Mouse (Mus musculus) hindbrain, embryonic 12.5 days (tissue): ENCODE results near the gene Cyp21a1. TPM values are rescaled to one million over a fixed set of nuclear protein-coding genes. Genes with fewer than 3 reads are reported as not detected.

ENCODE experiments used
- microRNA-seq: library from miRNA; unstranded; fragments of <30 nt; microRNA quantifications from one replicate; pipeline ENCODE4, GENCODE M21; 2017
- polyA plus RNA-seq: library from polyadenylated mRNA; unstranded; fragments of >200 nt; fragmentation: Nextera tagmentation; extraction: Ambion mirVana; gene quantifications from 2 replicates; pipeline ENCODE4 v1.2.1, GENCODE M21; 2016

The Cyp21a1 gene
- polyA plus RNA-seq, 1 experiment from 2014 or later, result not detected

Small RNAs within 50 kb of the gene (microRNA-seq; reads per million reads assigned to microRNA genes)
- not detected for gene Gm27471
- gene Mir6970, result 2.2 reads per million
- 3.3 reads per million, percentile 5 among the genes with 10 or more reads in this experiment for gene Mir6971

Other genes starting within 250 kb of the Cyp21a1 start
- gene Notch4, start 240.3 kb downstream of the Cyp21a1 start, polyA plus RNA-seq, result 8.9 and 13.1 TPM in 2 replicates
- 3.5 and 4.3 TPM in 2 replicates for gene Gpsm3, start 214.8 kb downstream of the Cyp21a1 start, polyA plus RNA-seq
- 17.9 and 18.7 TPM in 2 replicates for gene Pbx2, start 213.3 kb downstream of the Cyp21a1 start, polyA plus RNA-seq
- gene Ager, start 206.7 kb downstream of the Cyp21a1 start, polyA plus RNA-seq, result 1.9 and 2.9 TPM in 2 replicates
- 214 and 228 TPM in 2 replicates for gene Rnf5, start 200.9 kb downstream of the Cyp21a1 start, polyA plus RNA-seq
- gene Agpat1, start 200.3 kb downstream of the Cyp21a1 start, polyA plus RNA-seq, result 76.9 and 79.0 TPM in 2 replicates
- gene Egfl8, start 188.6 kb downstream of the Cyp21a1 start, polyA plus RNA-seq, result 5.3 and 7.4 TPM in 2 replicates
- 20.9 and 21.7 TPM in 2 replicates for gene Ppt2, start 176.1 kb downstream of the Cyp21a1 start, polyA plus RNA-seq
- gene Prrt1, start 175.0 kb downstream of the Cyp21a1 start, polyA plus RNA-seq, result 3.0 and 3.1 TPM in 2 replicates
- gene Fkbpl, start 159.8 kb downstream of the Cyp21a1 start, polyA plus RNA-seq, result 15.7 and 16.2 TPM in 2 replicates
- gene Atf6b, start 157.4 kb downstream of the Cyp21a1 start, polyA plus RNA-seq, result 114 and 119 TPM in 2 replicates
- 0.04 and 0.05 TPM in 2 replicates for gene Tnxb, start 134.0 kb downstream of the Cyp21a1 start, polyA plus RNA-seq
- not detected in 2 replicates for gene C4b, start 60.7 kb downstream of the Cyp21a1 start, polyA plus RNA-seq
- 25.0 and 26.7 TPM in 2 replicates for gene Stk19, start 32.4 kb upstream of the Cyp21a1 start, polyA plus RNA-seq
- 62.5 and 70.2 TPM in 2 replicates for gene Dxo, start 32.5 kb upstream of the Cyp21a1 start, polyA plus RNA-seq
- 64.9 and 65.8 TPM in 2 replicates for gene Skiv2l, start 45.6 kb upstream of the Cyp21a1 start, polyA plus RNA-seq
- 95.2 and 111 TPM in 2 replicates for gene Nelfe, start 45.8 kb upstream of the Cyp21a1 start, polyA plus RNA-seq
- gene Cfb, start 58.0 kb upstream of the Cyp21a1 start, polyA plus RNA-seq, result 2.2 TPM in 2 replicates
- 12.0 and 12.8 TPM in 2 replicates for gene Zbtb12, start 74.9 kb upstream of the Cyp21a1 start, polyA plus RNA-seq
- gene Gm20547, start 77.5 kb upstream of the Cyp21a1 start, polyA plus RNA-seq, result 0.10 and 0.29 TPM in 2 replicates
- 1.4 and 2.6 TPM in 2 replicates for gene C2, start 93.7 kb upstream of the Cyp21a1 start, polyA plus RNA-seq
- gene Ehmt2, start 93.9 kb upstream of the Cyp21a1 start, polyA plus RNA-seq, result 110 and 113 TPM in 2 replicates
- 0.13 and 0.15 TPM in 2 replicates for gene Slc44a4, start 109.9 kb upstream of the Cyp21a1 start, polyA plus RNA-seq
- 25.2 and 28.2 TPM in 2 replicates for gene Neu1, start 126.7 kb upstream of the Cyp21a1 start, polyA plus RNA-seq
- gene Hspa1b, start 154.7 kb upstream of the Cyp21a1 start, polyA plus RNA-seq, result 0.08 and 0.25 TPM in 2 replicates
- gene Gm20481, start 165.4 kb upstream of the Cyp21a1 start, polyA plus RNA-seq, result 0.99 TPM in 1 of 2 replicates, not detected in the other
- 2.2 and 3.1 TPM in 2 replicates for gene Hspa1a, start 167.6 kb upstream of the Cyp21a1 start, polyA plus RNA-seq
- 1.3 TPM in 2 replicates for gene Hspa1l, start 168.1 kb upstream of the Cyp21a1 start, polyA plus RNA-seq
- 128 and 158 TPM in 2 replicates for gene Lsm2, start 177.3 kb upstream of the Cyp21a1 start, polyA plus RNA-seq
- gene Vars, start 196.4 kb upstream of the Cyp21a1 start, polyA plus RNA-seq, result 109 and 110 TPM in 2 replicates
- gene Vwa7, start 212.0 kb upstream of the Cyp21a1 start, polyA plus RNA-seq, result 0.12 and 0.20 TPM in 2 replicates
- 2.4 and 3.6 TPM in 2 replicates for gene Sapcd1, start 223.5 kb upstream of the Cyp21a1 start, polyA plus RNA-seq
- gene Msh5, start 242.2 kb upstream of the Cyp21a1 start, polyA plus RNA-seq, result 3.0 and 3.1 TPM in 2 replicates
- 157 and 159 TPM in 2 replicates for gene Clic1, start 245.4 kb upstream of the Cyp21a1 start, polyA plus RNA-seq